Mouse (Mus musculus): ENCODE data around the gene Adam6a.

GRCm38 (mm10) chr12:113588001-113588400, 44.3 kb downstream of the Adam6a start:
- TF ChIP-seq POLR2A (IDR thresholded peaks at IDR 0.05; ENCODE audit: low read depth, low read length), result no peak
- TF ChIP-seq CTCF (conservative IDR thresholded peaks at IDR 0.05; ENCODE audit: insufficient read depth, insufficient read length, low read depth, low read length), result no peak

All from kidney, adult 2 months (tissue).